Mouse (Mus musculus): ENCODE results near the gene Uaca. TPM values are rescaled to one million over a fixed set of nuclear protein-coding genes. Genes with fewer than 3 reads are reported as not detected.

Gene Uaca
- polyA plus RNA-seq, 1 experiment = 10.6 TPM

DNA sequence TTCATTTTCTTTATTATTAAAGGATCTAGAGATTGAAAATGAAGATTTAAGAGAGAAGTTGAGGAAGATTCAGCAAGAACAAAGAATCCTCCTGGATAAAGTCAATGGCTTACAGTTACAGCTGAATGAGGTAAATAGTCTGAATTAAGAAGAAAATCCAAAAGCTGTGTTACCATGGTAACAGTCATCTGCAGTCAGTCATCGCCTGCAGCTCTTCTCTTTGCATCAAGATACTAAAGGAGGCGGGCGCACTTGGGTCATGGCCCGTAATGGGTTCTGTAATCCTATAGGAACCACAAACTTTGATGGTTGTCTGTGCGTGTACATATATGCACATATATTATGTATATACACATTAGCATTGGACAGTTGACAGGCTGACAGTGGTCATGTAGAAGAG is 66.7 kb downstream of the Uaca start:
- no peaks in the 10 kb centered on the region for H3K79me2 ChIP-seq (ENCODE audit: control insufficient read depth, insufficient read depth)
- H3K4me3 ChIP-seq (ENCODE audit: insufficient read depth, poor library complexity, severe bottlenecking) = no peak overlapping the region
- H3K79me3 ChIP-seq (ENCODE audit: low read depth) = no peaks in the 10 kb centered on the region
- no peaks in the 10 kb centered on the region for H3K27me3 ChIP-seq (ENCODE audit: control insufficient read depth, insufficient read depth, insufficient read length)
- TF ChIP-seq FOSL1 (IDR thresholded peaks at IDR 0.05; ENCODE audit: insufficient read depth, low read length, poor library complexity, severe bottlenecking) (no peak), MYOD1 (IDR thresholded peaks at IDR 0.05; ENCODE audit: control insufficient read depth, insufficient read length, low read depth) (no peak), CTCF (IDR thresholded peaks at IDR 0.05; ENCODE audit: control insufficient read depth, insufficient read depth, insufficient read length) (no peak), USF1 (IDR thresholded peaks at IDR 0.05; ENCODE audit: low read depth) (no peak), MAX (IDR thresholded peaks at IDR 0.05) (no peak), MYOG (IDR thresholded peaks at IDR 0.05; ENCODE audit: control insufficient read depth, extremely low read depth, insufficient read length) (no peak), CEBPB (IDR thresholded peaks at IDR 0.05; ENCODE audit: low read depth) (no peak)
- H3ac ChIP-seq (ENCODE audit: control insufficient read depth, insufficient read length, low read depth) = no peak overlapping the region
- no peaks in the 10 kb centered on the region for H3K36me3 ChIP-seq (ENCODE audit: control insufficient read depth, insufficient read depth)

- Histone ChIP-seq H3K36me3 (ENCODE audit: control insufficient read depth, insufficient read depth) (peaks cover under 1% of the 10 kb centered on the region), H3K79me2 (ENCODE audit: control insufficient read depth, insufficient read depth) (no peaks in the 10 kb centered on the region), H3K79me3 (ENCODE audit: low read depth) (no peaks in the 10 kb centered on the region), H3K4me3 (ENCODE audit: insufficient read depth, poor library complexity, severe bottlenecking) (no peak overlapping the region), H3ac (ENCODE audit: control insufficient read depth, insufficient read length, low read depth) (no peak overlapping the region), H3K27me3 (ENCODE audit: control insufficient read depth, insufficient read depth, insufficient read length) (no peaks in the 10 kb centered on the region)
- no peak for TF ChIP-seq CTCF (IDR thresholded peaks at IDR 0.05; ENCODE audit: control insufficient read depth, insufficient read depth, insufficient read length)
- TF ChIP-seq USF1 (IDR thresholded peaks at IDR 0.05; ENCODE audit: low read depth) = no peak
- TF ChIP-seq MYOD1 (IDR thresholded peaks at IDR 0.05; ENCODE audit: control insufficient read depth, insufficient read length, low read depth) = no peak
- TF ChIP-seq FOSL1 (IDR thresholded peaks at IDR 0.05; ENCODE audit: insufficient read depth, low read length, poor library complexity, severe bottlenecking) = no peak
- TF ChIP-seq CEBPB (IDR thresholded peaks at IDR 0.05; ENCODE audit: low read depth) = no peak
- TF ChIP-seq MYOG (IDR thresholded peaks at IDR 0.05; ENCODE audit: control insufficient read depth, extremely low read depth, insufficient read length) = no peak
- TF ChIP-seq MAX (IDR thresholded peaks at IDR 0.05) = no peak
These were observed 70.3 kb downstream of the Uaca start for GRCm38 (mm10) chr9:60864664-60865063.

DNA sequence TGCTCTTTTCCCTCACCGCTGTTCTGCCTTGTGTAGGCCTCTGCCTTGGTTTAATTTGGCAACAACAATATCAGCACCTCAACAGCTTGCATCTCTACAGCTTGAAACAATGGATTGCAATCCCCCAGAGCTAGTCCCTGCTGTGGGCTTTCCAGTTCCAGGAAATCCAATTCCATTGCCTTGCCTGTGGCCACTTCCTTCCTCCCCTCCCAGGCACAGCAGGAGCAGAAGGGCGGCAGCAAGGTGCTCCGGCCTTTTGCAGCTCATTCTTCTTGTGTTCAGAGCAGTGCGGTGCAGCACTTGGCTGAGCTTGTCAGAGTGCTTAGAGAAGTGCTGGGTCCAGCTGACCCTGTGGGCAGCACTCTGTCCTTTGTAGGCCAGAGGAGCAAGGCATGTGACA is 71.5 kb downstream of the Uaca start:
- H3K36me3 ChIP-seq (ENCODE audit: control insufficient read depth, insufficient read depth) = peaks cover 11% of the 10 kb centered on the region
- no peak for TF ChIP-seq CEBPB (IDR thresholded peaks at IDR 0.05; ENCODE audit: low read depth)
- no peak for TF ChIP-seq CTCF (IDR thresholded peaks at IDR 0.05; ENCODE audit: control insufficient read depth, insufficient read depth, insufficient read length)
- TF ChIP-seq MYOG (IDR thresholded peaks at IDR 0.05; ENCODE audit: control insufficient read depth, extremely low read depth, insufficient read length) = no peak
- no peak for TF ChIP-seq USF1 (IDR thresholded peaks at IDR 0.05; ENCODE audit: low read depth)
- TF ChIP-seq MAX (IDR thresholded peaks at IDR 0.05) = no peak
- no peak for TF ChIP-seq FOSL1 (IDR thresholded peaks at IDR 0.05; ENCODE audit: insufficient read depth, low read length, poor library complexity, severe bottlenecking)
- TF ChIP-seq MYOD1 (IDR thresholded peaks at IDR 0.05; ENCODE audit: control insufficient read depth, insufficient read length, low read depth) = no peak

DNA sequence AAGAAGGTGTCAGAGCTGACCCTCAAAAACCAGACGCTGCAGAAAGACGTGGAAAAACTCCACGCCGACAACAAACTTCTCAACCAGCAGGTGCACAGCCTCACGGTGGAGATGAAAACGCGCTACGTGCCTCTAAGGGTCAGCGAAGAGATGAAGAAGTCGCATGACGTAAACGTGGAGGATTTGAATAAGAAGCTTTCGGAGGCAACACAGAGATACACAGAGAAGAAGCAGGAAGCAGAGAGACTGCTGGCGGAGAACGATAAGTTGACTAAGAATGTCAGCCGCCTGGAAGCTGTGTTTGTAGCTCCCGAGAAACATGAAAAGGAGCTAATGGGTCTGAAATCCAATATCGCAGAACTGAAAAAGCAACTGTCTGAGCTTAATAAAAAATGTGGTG is 76.1 kb downstream of the Uaca start:
- TF ChIP-seq MAX (IDR thresholded peaks at IDR 0.05) = no peak
- no peak for TF ChIP-seq CEBPB (IDR thresholded peaks at IDR 0.05; ENCODE audit: low read depth)
- no peak for TF ChIP-seq CTCF (IDR thresholded peaks at IDR 0.05; ENCODE audit: control insufficient read depth, insufficient read depth, insufficient read length)
- TF ChIP-seq MYOG (IDR thresholded peaks at IDR 0.05; ENCODE audit: control insufficient read depth, extremely low read depth, insufficient read length) = no peak
- TF ChIP-seq FOSL1 (IDR thresholded peaks at IDR 0.05; ENCODE audit: insufficient read depth, low read length, poor library complexity, severe bottlenecking) = no peak
- no peak for TF ChIP-seq USF1 (IDR thresholded peaks at IDR 0.05; ENCODE audit: low read depth)
- TF ChIP-seq MYOD1 (IDR thresholded peaks at IDR 0.05; ENCODE audit: control insufficient read depth, insufficient read length, low read depth) = no peak
- H3K27me3 ChIP-seq (ENCODE audit: control insufficient read depth, insufficient read depth, insufficient read length) = no peaks in the 10 kb centered on the region
- H3K79me3 ChIP-seq (ENCODE audit: low read depth) = no peaks in the 10 kb centered on the region
- no peak overlapping the region for H3ac ChIP-seq (ENCODE audit: control insufficient read depth, insufficient read length, low read depth)
- H3K4me3 ChIP-seq (ENCODE audit: insufficient read depth, poor library complexity, severe bottlenecking) = no peak overlapping the region
- H3K79me2 ChIP-seq (ENCODE audit: control insufficient read depth, insufficient read depth) = no peaks in the 10 kb centered on the region
- H3K36me3 ChIP-seq (ENCODE audit: control insufficient read depth, insufficient read depth) = peaks cover 20% of the 10 kb centered on the region

More for the DNA sequence above, 71.5 kb downstream of the Uaca start:
- Histone ChIP-seq H3K27me3 (ENCODE audit: control insufficient read depth, insufficient read depth, insufficient read length) (no peaks in the 10 kb centered on the region), H3K4me3 (ENCODE audit: insufficient read depth, poor library complexity, severe bottlenecking) (no peak overlapping the region), H3K79me3 (ENCODE audit: low read depth) (no peaks in the 10 kb centered on the region), H3ac (ENCODE audit: control insufficient read depth, insufficient read length, low read depth) (no peak overlapping the region), H3K79me2 (ENCODE audit: control insufficient read depth, insufficient read depth) (no peaks in the 10 kb centered on the region)

DNA sequence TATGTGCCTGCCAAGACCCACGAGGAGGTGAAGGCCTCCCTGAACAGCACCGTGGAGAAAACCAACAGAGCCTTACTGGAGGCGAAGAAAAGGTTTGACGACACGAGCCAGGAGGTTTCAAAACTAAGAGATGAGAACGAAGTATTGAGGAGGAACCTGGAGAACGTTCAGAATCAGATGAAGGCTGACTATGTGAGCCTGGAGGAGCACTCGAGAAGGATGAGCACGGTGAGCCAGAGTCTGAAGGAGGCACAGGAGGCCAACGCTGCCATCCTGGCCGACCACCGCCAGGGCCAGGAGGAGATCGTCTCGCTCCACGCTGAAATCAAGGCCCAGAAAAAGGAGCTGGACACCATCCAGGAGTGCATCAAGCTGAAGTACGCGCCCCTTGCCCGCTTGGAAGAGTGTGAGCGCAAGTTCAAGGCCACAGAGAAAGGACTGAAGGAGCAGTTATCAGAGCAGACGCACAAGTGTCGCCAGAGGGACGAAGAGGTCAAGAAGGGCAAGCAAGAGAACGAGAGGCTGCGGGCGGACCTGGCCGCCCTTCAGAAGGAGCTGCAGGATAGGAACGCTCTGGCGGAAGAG is 76.7 kb downstream of the Uaca start:
- H3ac ChIP-seq (ENCODE audit: control insufficient read depth, insufficient read length, low read depth) = no peak overlapping the region
- no peaks in the 10 kb centered on the region for H3K79me2 ChIP-seq (ENCODE audit: control insufficient read depth, insufficient read depth)
- no peaks in the 10 kb centered on the region for H3K27me3 ChIP-seq (ENCODE audit: control insufficient read depth, insufficient read depth, insufficient read length)
- TF ChIP-seq MYOG (IDR thresholded peaks at IDR 0.05; ENCODE audit: control insufficient read depth, extremely low read depth, insufficient read length) = no peak
- no peak for TF ChIP-seq MAX (IDR thresholded peaks at IDR 0.05)
- no peak for TF ChIP-seq CTCF (IDR thresholded peaks at IDR 0.05; ENCODE audit: control insufficient read depth, insufficient read depth, insufficient read length)
- TF ChIP-seq USF1 (IDR thresholded peaks at IDR 0.05; ENCODE audit: low read depth) = no peak
- no peak for TF ChIP-seq CEBPB (IDR thresholded peaks at IDR 0.05; ENCODE audit: low read depth)
- no peak for TF ChIP-seq FOSL1 (IDR thresholded peaks at IDR 0.05; ENCODE audit: insufficient read depth, low read length, poor library complexity, severe bottlenecking)
- TF ChIP-seq MYOD1 (IDR thresholded peaks at IDR 0.05; ENCODE audit: control insufficient read depth, insufficient read length, low read depth) = no peak
- peaks cover 23% of the 10 kb centered on the region for H3K36me3 ChIP-seq (ENCODE audit: control insufficient read depth, insufficient read depth)
- H3K4me3 ChIP-seq (ENCODE audit: insufficient read depth, poor library complexity, severe bottlenecking) = no peak overlapping the region
- H3K79me3 ChIP-seq (ENCODE audit: low read depth) = no peaks in the 10 kb centered on the region

All from C2C12 (cell line).